Mouse (Mus musculus): Measurements from ENCODE around the gene 1700029H14Rik. TPM values are rescaled to one million over a fixed set of nuclear protein-coding genes. Genes with fewer than 3 reads are reported as not detected.

1700029H14Rik gene
- polyA plus RNA-seq (2015; fragmentation: Nextera tagmentation; extraction: Ambion mirVana) = not detected in 2 replicates

DNA sequence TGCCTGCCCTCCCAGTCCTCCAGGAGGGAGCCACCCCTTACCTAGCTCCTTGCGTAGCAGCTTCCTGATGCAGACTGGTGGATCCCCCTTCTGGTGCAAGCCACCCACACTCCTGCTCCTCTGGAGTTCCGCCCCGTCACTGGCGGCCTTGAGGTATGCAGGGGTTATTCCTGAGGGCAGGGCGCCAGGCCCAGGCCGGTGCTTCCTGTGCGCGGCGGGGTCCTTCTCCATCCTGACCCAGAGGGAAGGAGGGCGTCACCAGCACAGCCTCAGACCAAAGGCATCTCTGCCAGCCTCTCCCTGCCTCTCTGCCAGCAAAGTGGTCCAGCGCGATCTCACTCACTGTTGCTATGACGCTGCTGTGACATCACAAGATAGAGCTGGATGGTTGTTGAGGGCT is at the start of gene 1700029H14Rik:
TSS of gene 1700029H14Rik (minus strand) at position 344 of the 400 bp plus-strand sequence.
- Histone ChIP-seq H3K9me3 (no peaks in the 10 kb centered on the region), H3K9ac (no peak within 1 kb of the TSS), H3K4me1 (replicated peaks) (no peaks in the 10 kb centered on the region), H3K27ac (replicated peaks) (no peak within 1 kb of the TSS), H3K4me3 (no peak within 1 kb of the TSS), H3K36me3 (no peaks in the 10 kb centered on the region), H3K27me3 (no peaks in the 10 kb centered on the region), H3K4me2 (no peak within 1 kb of the TSS)
- WGBS = 42% methylated on average over 13 of the region's 13 CpGs
- ATAC-seq (ENCODE audit: low FRiP score, low read depth) = no peak

DNA sequence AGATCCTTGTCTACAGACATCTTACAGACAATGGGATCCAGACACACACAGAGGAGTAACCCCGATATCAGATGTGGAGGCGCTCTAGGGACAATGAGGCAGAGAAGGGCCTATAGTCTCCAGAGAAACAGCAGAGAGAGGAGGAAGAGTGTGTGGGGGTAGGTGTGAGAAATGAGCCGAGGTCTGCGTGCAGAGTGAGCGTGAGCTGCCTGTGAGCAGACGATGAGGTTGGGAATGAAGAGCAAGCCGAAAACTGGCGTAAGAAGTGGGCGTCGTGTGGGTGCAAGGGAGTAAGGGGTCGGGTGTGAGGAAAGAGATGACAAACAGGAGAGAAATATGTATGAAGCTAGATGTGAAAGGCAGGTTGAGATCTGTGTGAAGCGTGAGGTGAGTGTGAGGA is 49.4 kb upstream of the 1700029H14Rik start:
- Histone ChIP-seq H3K4me2 (no peak overlapping the region), H3K9me3 (no peaks in the 10 kb centered on the region), H3K4me3 (no peak overlapping the region), H3K27me3 (no peaks in the 10 kb centered on the region), H3K4me1 (replicated peaks) (peaks cover 5% of the 10 kb centered on the region), H3K27ac (replicated peaks) (no peak overlapping the region), H3K36me3 (peaks cover 14% of the 10 kb centered on the region), H3K9ac (no peak overlapping the region)
- ATAC-seq (ENCODE audit: low FRiP score, low read depth) = no peak
- 91% methylated on average over 12 of the region's 12 CpGs for WGBS

DNA sequence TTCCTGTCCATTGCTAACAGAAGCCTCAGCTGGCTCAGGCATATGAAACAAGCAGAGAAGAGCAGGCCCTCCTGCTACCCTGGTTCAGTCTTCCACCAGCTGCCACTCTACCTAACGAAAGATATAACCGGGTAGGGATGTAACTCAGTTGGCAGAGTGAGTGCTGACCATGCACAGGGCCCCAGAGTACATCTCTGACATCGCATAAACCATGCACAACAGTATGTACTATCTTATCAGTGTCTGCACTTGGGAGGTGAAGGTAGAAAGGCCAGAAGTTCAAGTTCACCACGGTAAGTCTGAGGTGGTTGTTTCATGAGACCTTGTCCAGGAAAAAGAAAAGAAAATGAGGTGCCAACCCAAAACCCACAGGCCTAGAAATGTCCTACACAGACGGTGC is 47.7 kb upstream of the 1700029H14Rik start:
- WGBS = 90% methylated on average over 5 of the region's 5 CpGs
- Histone ChIP-seq H3K4me3 (no peak overlapping the region), H3K9ac (no peak overlapping the region), H3K36me3 (peaks cover 14% of the 10 kb centered on the region), H3K27ac (replicated peaks) (no peak overlapping the region), H3K27me3 (no peaks in the 10 kb centered on the region), H3K9me3 (no peaks in the 10 kb centered on the region), H3K4me2 (no peak overlapping the region), H3K4me1 (replicated peaks) (peaks cover 5% of the 10 kb centered on the region)
- ATAC-seq (ENCODE audit: low FRiP score, low read depth) = no peak

DNA sequence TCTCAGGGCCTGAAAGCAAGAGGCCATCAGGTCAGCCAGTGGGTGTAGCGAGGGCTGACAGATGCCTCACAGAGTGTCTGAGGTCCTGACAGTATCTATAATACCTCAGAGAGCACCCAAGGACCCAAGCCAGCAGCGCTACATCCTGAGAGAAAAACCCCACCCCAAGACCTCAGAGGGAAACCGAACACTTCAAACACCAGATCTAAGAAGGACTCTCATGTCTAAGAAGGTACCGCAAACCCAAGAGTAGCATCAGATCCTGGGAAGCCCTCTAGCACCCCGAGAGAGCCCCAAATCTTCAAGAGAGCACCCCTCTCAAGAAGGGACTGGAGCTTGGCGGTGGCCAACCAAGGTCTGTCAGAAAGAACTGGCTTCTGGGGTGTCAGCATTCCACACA is 46.7 kb upstream of the 1700029H14Rik start:
- Histone ChIP-seq H3K27ac (replicated peaks) (no peak overlapping the region), H3K9me3 (no peaks in the 10 kb centered on the region), H3K27me3 (no peaks in the 10 kb centered on the region), H3K4me2 (no peak overlapping the region), H3K4me3 (no peak overlapping the region), H3K4me1 (replicated peaks) (no peaks in the 10 kb centered on the region), H3K36me3 (peaks cover 14% of the 10 kb centered on the region), H3K9ac (no peak overlapping the region)
- no peak for ATAC-seq (ENCODE audit: low FRiP score, low read depth)
- 91% methylated on average over 6 of the region's 6 CpGs for WGBS

DNA sequence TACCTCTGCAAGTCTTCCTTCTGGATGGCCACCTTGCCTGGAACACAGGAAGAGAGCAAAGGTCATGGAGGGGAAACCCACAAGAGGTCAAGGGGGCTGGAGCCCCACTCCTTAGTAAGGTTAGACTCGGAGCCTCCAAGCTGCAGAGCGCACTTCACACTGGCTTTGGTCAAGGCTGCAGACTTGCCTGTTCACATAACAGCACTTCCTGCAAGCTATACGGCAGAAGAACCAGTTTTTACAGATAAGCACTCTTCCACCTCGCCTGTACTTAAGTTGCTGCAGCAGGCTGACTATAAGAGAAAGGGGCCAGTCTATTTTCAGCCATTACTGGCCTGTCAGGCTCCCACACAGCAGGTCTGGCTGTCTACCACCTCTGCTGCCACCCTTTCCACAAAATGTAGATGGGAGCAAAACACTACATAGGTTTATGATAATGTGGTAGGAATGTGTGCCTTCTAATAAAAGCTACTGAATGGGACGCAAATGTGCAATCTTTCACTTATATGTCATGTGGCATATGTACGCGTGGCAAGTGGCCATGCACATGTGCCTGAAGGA is 43.7 kb upstream of the 1700029H14Rik start:
- no peak for ATAC-seq (ENCODE audit: low FRiP score, low read depth)
- Histone ChIP-seq H3K4me2 (no peak overlapping the region), H3K4me3 (no peak overlapping the region), H3K27ac (replicated peaks) (no peak overlapping the region), H3K27me3 (no peaks in the 10 kb centered on the region), H3K36me3 (no peaks in the 10 kb centered on the region), H3K9me3 (no peaks in the 10 kb centered on the region), H3K9ac (no peak overlapping the region), H3K4me1 (replicated peaks) (no peaks in the 10 kb centered on the region)
- WGBS = 87% methylated on average over 7 of the region's 7 CpGs

DNA sequence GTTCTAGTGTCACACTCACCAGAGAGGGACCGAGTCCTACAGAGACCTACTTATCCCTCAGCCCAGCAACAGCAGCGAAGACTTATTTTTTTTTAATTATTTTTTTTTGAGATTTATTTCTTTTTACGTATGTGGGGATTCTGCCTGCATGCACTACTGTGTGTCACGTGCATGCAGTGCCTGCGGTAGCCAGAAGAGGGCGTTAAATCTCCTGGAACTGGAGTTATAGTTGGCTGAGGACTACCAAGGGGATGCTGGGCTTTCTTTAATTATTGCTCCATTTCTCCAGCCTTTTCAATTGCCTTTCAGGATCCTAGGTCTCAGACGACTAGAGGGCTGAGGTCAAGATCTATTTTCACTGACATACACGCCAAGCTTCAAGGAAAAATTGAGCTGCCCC is 40.4 kb upstream of the 1700029H14Rik start:
- WGBS = 52% methylated on average over 8 of the region's 8 CpGs
- no peaks in the 10 kb centered on the region for H3K9me3 ChIP-seq
- no peak overlapping the region for H3K4me3 ChIP-seq
- no peaks in the 10 kb centered on the region for H3K4me1 ChIP-seq (replicated peaks)
- ATAC-seq (ENCODE audit: low FRiP score, low read depth) = no peak
- no peak overlapping the region for H3K4me2 ChIP-seq
- H3K9ac ChIP-seq = no peak overlapping the region
- no peak overlapping the region for H3K27ac ChIP-seq (replicated peaks)
- peaks cover 5% of the 10 kb centered on the region for H3K36me3 ChIP-seq
- no peaks in the 10 kb centered on the region for H3K27me3 ChIP-seq

DNA sequence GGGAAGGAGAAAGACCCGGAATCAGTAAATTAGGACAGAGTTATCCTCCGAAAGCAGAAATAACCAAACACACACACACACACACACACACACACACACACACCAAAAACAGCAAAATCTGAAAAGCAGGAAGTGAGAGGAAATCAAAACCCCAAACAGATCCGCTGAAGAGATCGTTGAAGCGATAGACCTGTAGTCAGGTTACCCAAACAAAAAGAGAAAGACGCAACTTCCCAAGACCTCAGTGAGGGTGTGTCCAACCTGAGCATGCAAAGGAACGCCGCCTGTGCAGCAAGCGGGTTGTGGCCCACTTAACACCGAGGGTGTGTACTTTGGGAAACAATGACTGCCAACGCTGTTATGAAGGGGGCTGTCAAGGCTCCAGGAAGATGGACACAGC is 38.9 kb upstream of the 1700029H14Rik start:
- no peak overlapping the region for H3K4me3 ChIP-seq
- no peaks in the 10 kb centered on the region for H3K9me3 ChIP-seq
- no peaks in the 10 kb centered on the region for H3K27me3 ChIP-seq
- ATAC-seq (ENCODE audit: low FRiP score, low read depth) = no peak
- H3K4me1 ChIP-seq (replicated peaks) = no peaks in the 10 kb centered on the region
- no peak overlapping the region for H3K27ac ChIP-seq (replicated peaks)
- H3K36me3 ChIP-seq = peaks cover 20% of the 10 kb centered on the region
- 92% methylated on average over 11 of the region's 11 CpGs for WGBS
- no peak overlapping the region for H3K9ac ChIP-seq
- no peak overlapping the region for H3K4me2 ChIP-seq

DNA sequence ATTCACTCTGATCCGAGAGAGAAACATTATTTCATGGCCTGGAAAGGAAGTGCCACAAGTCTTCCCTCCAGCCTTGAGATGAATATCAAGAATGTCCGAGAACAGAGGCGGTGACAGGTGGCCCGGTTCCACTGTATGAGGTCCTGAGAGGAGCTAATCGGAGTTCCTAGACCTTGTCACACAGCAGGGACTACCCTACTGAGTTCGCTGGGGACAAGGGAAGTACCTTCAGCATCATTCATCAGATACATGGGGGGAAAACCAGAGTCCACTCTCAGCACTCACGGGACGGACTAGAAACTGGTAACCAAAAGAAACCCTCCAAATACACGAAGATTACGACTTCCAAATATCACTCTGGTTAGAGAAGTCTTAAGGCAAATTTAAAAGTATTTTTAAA is 38.5 kb upstream of the 1700029H14Rik start:
- 84% methylated on average over 10 of the region's 10 CpGs for WGBS
- ATAC-seq (ENCODE audit: low FRiP score, low read depth) = no peak
- no peaks in the 10 kb centered on the region for H3K27me3 ChIP-seq
- H3K4me1 ChIP-seq (replicated peaks) = no peaks in the 10 kb centered on the region
- no peaks in the 10 kb centered on the region for H3K9me3 ChIP-seq
- no peak overlapping the region for H3K27ac ChIP-seq (replicated peaks)
- H3K4me3 ChIP-seq = no peak overlapping the region
- H3K4me2 ChIP-seq = no peak overlapping the region
- no peak overlapping the region for H3K9ac ChIP-seq
- H3K36me3 ChIP-seq = peaks cover 24% of the 10 kb centered on the region

DNA sequence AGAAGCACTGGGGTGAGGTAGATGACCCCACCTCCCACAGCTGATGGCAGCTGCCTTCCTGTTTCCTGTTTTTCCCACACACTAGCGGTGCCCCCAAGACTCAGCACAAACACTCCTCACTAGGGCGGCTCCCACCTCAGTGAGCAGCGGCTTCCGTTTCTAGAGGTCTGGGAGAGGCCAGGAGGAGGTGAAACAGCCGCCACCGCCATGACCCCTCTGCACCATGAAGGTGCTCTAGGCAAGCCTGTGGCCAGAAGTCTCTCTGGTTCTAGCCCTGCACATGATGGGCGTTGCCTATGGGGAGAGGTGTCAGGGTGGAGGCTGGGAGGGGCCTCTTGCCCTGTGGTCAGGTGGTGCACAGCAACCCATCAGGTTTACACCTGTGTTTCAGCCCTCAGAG is 37.9 kb upstream of the 1700029H14Rik start:
- no peak overlapping the region for H3K27ac ChIP-seq (replicated peaks)
- H3K4me2 ChIP-seq = no peak overlapping the region
- no peak overlapping the region for H3K9ac ChIP-seq
- 73% methylated on average over 7 of the region's 7 CpGs for WGBS
- H3K9me3 ChIP-seq = no peaks in the 10 kb centered on the region
- no peak for ATAC-seq (ENCODE audit: low FRiP score, low read depth)
- H3K36me3 ChIP-seq = peaks cover 27% of the 10 kb centered on the region
- no peaks in the 10 kb centered on the region for H3K4me1 ChIP-seq (replicated peaks)
- H3K27me3 ChIP-seq = no peaks in the 10 kb centered on the region
- H3K4me3 ChIP-seq = no peak overlapping the region

DNA sequence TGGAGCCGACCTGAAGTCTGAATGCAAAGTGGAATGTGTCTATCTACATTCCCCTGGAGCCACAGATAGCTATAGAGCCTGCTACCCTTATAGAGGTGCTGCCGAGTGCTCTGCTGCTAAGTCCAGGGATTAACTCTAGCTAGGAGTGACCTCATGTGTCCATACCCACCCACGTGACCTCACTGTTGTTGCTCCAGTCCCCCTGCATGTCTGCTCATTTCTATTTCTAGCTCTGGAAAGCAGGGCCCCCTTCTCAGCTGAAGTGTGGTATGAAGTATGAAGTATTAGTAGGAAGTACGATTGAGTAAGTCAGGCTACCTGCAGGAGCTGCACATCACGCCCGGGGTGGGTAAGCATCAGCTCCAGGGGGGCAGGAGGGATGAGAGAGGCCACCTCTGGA is 35.5 kb upstream of the 1700029H14Rik start:
- Histone ChIP-seq H3K36me3 (peaks cover 31% of the 10 kb centered on the region), H3K27ac (replicated peaks) (no peak overlapping the region), H3K27me3 (no peaks in the 10 kb centered on the region), H3K9ac (no peak overlapping the region), H3K4me2 (no peak overlapping the region), H3K4me1 (replicated peaks) (no peaks in the 10 kb centered on the region), H3K9me3 (no peaks in the 10 kb centered on the region), H3K4me3 (no peak overlapping the region)
- no peak for ATAC-seq (ENCODE audit: low FRiP score, low read depth)
- WGBS = 95% methylated on average over 6 of the region's 6 CpGs

DNA sequence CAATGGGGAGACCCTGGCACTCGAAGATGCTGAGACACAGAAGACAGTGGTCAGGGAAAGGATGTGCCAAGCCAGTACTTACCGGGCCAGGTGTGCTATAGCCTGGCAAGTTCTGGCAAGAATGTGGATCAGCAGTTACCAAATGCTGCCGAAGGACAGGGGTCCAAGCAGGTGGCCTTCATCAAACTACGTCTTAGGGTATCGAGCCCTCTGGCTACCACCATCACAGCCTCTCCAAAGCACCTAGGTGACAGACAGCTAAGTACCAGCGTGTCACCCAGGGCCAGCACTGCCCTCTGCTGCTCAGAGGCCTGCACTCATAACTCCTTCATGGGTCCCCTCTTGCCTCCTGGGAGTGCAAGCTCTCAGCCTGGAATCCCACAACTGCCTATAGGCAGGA is 33.6 kb upstream of the 1700029H14Rik start:
- Histone ChIP-seq H3K9ac (no peak overlapping the region), H3K4me3 (no peak overlapping the region), H3K36me3 (peaks cover 31% of the 10 kb centered on the region), H3K27me3 (no peaks in the 10 kb centered on the region), H3K4me2 (no peak overlapping the region), H3K9me3 (no peaks in the 10 kb centered on the region), H3K27ac (replicated peaks) (no peak overlapping the region), H3K4me1 (replicated peaks) (no peaks in the 10 kb centered on the region; the same call in 1 of the 2 replicates)
- ATAC-seq (ENCODE audit: low FRiP score, low read depth) = no peak
- WGBS = 92% methylated on average over 6 of the region's 6 CpGs

DNA sequence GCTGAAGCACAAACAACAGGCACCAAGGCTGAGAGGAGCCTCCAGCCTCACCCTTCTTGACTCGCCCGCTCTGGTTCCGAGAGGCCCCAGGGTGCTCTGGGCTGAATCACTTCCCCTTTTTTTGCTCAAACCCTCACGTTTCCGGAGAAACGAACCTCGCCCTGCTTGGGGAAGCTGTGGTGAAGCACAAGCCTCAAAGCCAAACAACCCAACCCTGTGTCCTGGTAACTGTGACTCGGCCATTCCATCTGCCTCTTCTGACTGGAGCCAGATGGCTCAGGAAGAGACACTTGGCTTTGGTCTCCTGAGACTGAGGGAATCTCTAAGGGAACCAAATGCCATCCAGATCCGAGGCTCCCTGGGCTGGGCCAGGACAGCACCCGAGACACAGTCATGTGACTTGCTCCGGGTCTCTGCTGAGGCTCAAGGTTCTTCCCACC is 32.6 kb upstream of the 1700029H14Rik start:
- H3K4me2 ChIP-seq = no peak overlapping the region
- H3K9me3 ChIP-seq = no peaks in the 10 kb centered on the region
- no peak overlapping the region for H3K4me3 ChIP-seq
- no peak overlapping the region for H3K27ac ChIP-seq (replicated peaks)
- no peak for ATAC-seq (ENCODE audit: low FRiP score, low read depth)
- no peaks in the 10 kb centered on the region for H3K27me3 ChIP-seq
- 88% methylated on average over 11 of the region's 11 CpGs for WGBS
- peaks cover 31% of the 10 kb centered on the region for H3K36me3 ChIP-seq
- H3K4me1 ChIP-seq (replicated peaks) = no peaks in the 10 kb centered on the region; the same call in 1 of the 2 replicates
- H3K9ac ChIP-seq = no peak overlapping the region

DNA sequence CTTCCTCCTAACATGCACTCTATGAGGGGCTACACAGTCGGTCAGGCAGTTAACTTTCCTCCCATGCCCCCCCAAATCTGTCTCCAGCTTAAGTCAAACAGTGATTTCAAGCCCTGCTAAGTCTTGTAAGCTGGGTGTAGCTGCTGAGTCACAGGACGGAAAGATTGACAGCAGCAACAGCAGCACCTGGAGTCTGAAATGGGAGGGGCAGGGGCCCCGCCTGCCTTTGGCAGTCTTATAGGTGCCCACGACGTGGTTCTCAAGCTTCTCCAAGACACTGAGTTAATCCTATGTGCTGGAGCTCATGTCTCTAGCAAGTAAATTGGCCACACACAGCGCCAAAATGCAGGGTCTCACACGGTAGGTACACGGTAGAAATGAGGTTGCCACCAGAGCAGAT is 31.1 kb upstream of the 1700029H14Rik start:
- H3K36me3 ChIP-seq = peaks cover 31% of the 10 kb centered on the region
- H3K27me3 ChIP-seq = no peaks in the 10 kb centered on the region
- no peak overlapping the region for H3K9ac ChIP-seq
- no peak for ATAC-seq (ENCODE audit: low FRiP score, low read depth)
- H3K4me1 ChIP-seq (replicated peaks) = no peaks in the 10 kb centered on the region; the same call in 1 of the 2 replicates
- H3K27ac ChIP-seq (replicated peaks) = no peak overlapping the region
- 87% methylated on average over 8 of the region's 8 CpGs for WGBS
- H3K4me3 ChIP-seq = no peak overlapping the region
- H3K4me2 ChIP-seq = no peak overlapping the region
- no peaks in the 10 kb centered on the region for H3K9me3 ChIP-seq
